ENCODE assay signal across 8 mouse cellular contexts in genomic region chr2:172477860-172478259, GRCm38 (mm10). TPM values are rescaled to one million over a fixed set of nuclear protein-coding genes. Genes with fewer than 3 reads are reported as not detected.
DNase-seq lines count a peak whose midpoint lies in the region; ATAC-seq and TF ChIP-seq lines count a peak whose summit lies in the region.

No protein-coding gene starts in this region.

- TF ChIP-seq CTCF in spleen, adult 2 months (IDR thresholded peaks at IDR 0.05; ENCODE audit: extremely low read depth, insufficient read depth, insufficient read length, insufficient replicate concordance), result peak; percentile 30; the same call in 1 of the 2 replicates

- peak; percentile 63; the same call in 1 of the 2 replicates for ATAC-seq in erythroblast, adult 5-6 weeks (replicated peaks; ENCODE audit: low FRiP score, poor library complexity, severe bottlenecking)
- ATAC-seq in hindbrain, embryonic 16.5 days, result peak; percentile 48
- peak; percentile 25; the same call in 1 of the 2 replicates for ATAC-seq in neural tube, embryonic 13.5 days (ENCODE audit: low read depth)

- no peaks in the 10 kb centered on the region for H3K9me3 ChIP-seq in hindbrain, embryonic 16.5 days (ENCODE audit: control insufficient read depth, low read length)
- H3K9me3 ChIP-seq in neural tube, embryonic 13.5 days, result no peaks in the 10 kb centered on the region

- intact Hi-C loops in gastrocnemius, postnatal 36 days (cut with DNase I), result loop anchor here (10.0 kb wide), 1 partner anchor 297 kb away; no protein-coding TSS in a partner anchor

- no peak overlapping the region for H3K4me2 ChIP-seq in hindbrain, embryonic 16.5 days (ENCODE audit: low read length)
- no peak overlapping the region for H3K4me2 ChIP-seq in neural tube, embryonic 13.5 days

- no peak overlapping the region for H3K27ac ChIP-seq in spleen, adult 2 months (ENCODE audit: insufficient read depth, low read length)
- no peak overlapping the region for H3K27ac ChIP-seq in hindbrain, embryonic 16.5 days (ENCODE audit: low read depth, low read length)
- H3K27ac ChIP-seq in neural tube, embryonic 13.5 days (replicated peaks), result no peak overlapping the region

- no peak overlapping the region for H3K9ac ChIP-seq in hindbrain, embryonic 16.5 days (ENCODE audit: low read depth, low read length)
- H3K9ac ChIP-seq in neural tube, embryonic 13.5 days, result no peak overlapping the region

- H3K4me1 ChIP-seq in spleen, adult 2 months (ENCODE audit: control insufficient read depth, insufficient read depth, insufficient read length), result no peaks in the 10 kb centered on the region
- no peaks in the 10 kb centered on the region for H3K4me1 ChIP-seq in hindbrain, embryonic 16.5 days (ENCODE audit: control insufficient read depth, insufficient read depth, low read depth, low read length)
- H3K4me1 ChIP-seq in neural tube, embryonic 13.5 days (replicated peaks), result peaks cover 9% of the 10 kb centered on the region; the same call in 1 of the 2 replicates

- TF ChIP-seq POLR2A in spleen, adult 2 months (IDR thresholded peaks at IDR 0.05; ENCODE audit: low read depth, low read length), result no peak

- H3K27me3 ChIP-seq in spleen, adult 2 months (ENCODE audit: control insufficient read depth, insufficient read depth, low read length), result no peaks in the 10 kb centered on the region
- peaks cover 2% of the 10 kb centered on the region; the same call in 1 of the 2 replicates for H3K27me3 ChIP-seq in hindbrain, embryonic 16.5 days (replicated peaks; ENCODE audit: control insufficient read depth, insufficient read depth, low read length)
- H3K27me3 ChIP-seq in neural tube, embryonic 13.5 days, result no peaks in the 10 kb centered on the region; the same call in 1 of the 2 replicates

- H3K36me3 ChIP-seq in spleen, adult 2 months (ENCODE audit: control insufficient read depth, insufficient read depth, low read length), result no peaks in the 10 kb centered on the region
- H3K36me3 ChIP-seq in hindbrain, embryonic 16.5 days (ENCODE audit: control insufficient read depth, insufficient read depth, low read length), result no peaks in the 10 kb centered on the region
- no peaks in the 10 kb centered on the region for H3K36me3 ChIP-seq in neural tube, embryonic 13.5 days

- DNase-seq in spleen, adult 2 months (ENCODE audit: low read depth in 1 of 2, low spot score in 2 of 2), result peak; percentile 3 to 13
- no peak for DNase-seq in spleen, adult 12 weeks (ENCODE audit: low spot score)
- peak; percentile 86 for DNase-seq in ZHBTc4 (ENCODE audit: low read depth, low spot score)
- DNase-seq in lung, adult 18-20 months, result peak; percentile 14 to 25
- DNase-seq in gastrocnemius, postnatal 36 days, result no peak

- WGBS in spleen, adult 2 months, result 7% methylated on average over 2 of the region's 2 CpGs
- 2% methylated on average over 2 of the region's 2 CpGs for WGBS in hindbrain, embryonic 16.5 days
- 0% methylated on average over 2 of the region's 2 CpGs for WGBS in neural tube, embryonic 13.5 days

- no peak overlapping the region for H3K4me3 ChIP-seq in spleen, adult 2 months (ENCODE audit: extremely low read depth, insufficient read depth, insufficient read length)
- no peak overlapping the region for H3K4me3 ChIP-seq in hindbrain, embryonic 16.5 days (ENCODE audit: low read length)
- no peak overlapping the region for H3K4me3 ChIP-seq in neural tube, embryonic 13.5 days

RNA-seq across cellular contexts. Expression of gene Fam209, which starts 5.5 kb away (rescaled TPM):
- polyA plus RNA-seq in spleen, adult 2 months (2012; rRNA removed), result 0.21 TPM in 1 of 2 replicates, not detected in the other
- not detected in 2 replicates for total RNA-seq in erythroblast, adult 5-6 weeks (2015; ENCODE audit: low replicate concordance)
- not detected in 2 replicates for total RNA-seq in erythroblast, adult 5-6 weeks (2017; ENCODE audit: low replicate concordance)
- 0.24 and 0.31 TPM in 2 replicates for polyA plus RNA-seq in hindbrain, embryonic 16.5 days (2015; fragmentation: Nextera tagmentation; extraction: Ambion mirVana)
- polyA plus RNA-seq in neural tube, embryonic 13.5 days (2015; fragmentation: Nextera tagmentation; extraction: Ambion mirVana), result 0.49 TPM in 1 of 2 replicates, not detected in the other
- total RNA-seq in gastrocnemius, postnatal 36 days (2021), result under 1 TPM in 1 of 2 experiments, not detected in 1; 0.52 TPM

RNA-seq across cellular contexts. Expression of gene Gcnt7, which starts 19.5 kb away (rescaled TPM):
- not detected in 2 replicates for polyA plus RNA-seq in spleen, adult 2 months (2012; rRNA removed)
- total RNA-seq in erythroblast, adult 5-6 weeks (2015; ENCODE audit: low replicate concordance), result not detected in 2 replicates
- 1.1 TPM in 1 of 2 replicates, not detected in the other for total RNA-seq in erythroblast, adult 5-6 weeks (2017; ENCODE audit: low replicate concordance)
- polyA plus RNA-seq in hindbrain, embryonic 16.5 days (2015; fragmentation: Nextera tagmentation; extraction: Ambion mirVana), result 0.96 and 1.4 TPM in 2 replicates
- 0.61 and 1.1 TPM in 2 replicates for polyA plus RNA-seq in neural tube, embryonic 13.5 days (2015; fragmentation: Nextera tagmentation; extraction: Ambion mirVana)
- not detected for total RNA-seq in gastrocnemius, postnatal 36 days (2021)

RNA-seq across cellular contexts. Expression of gene Rtf2, which starts 37.5 kb away (rescaled TPM):
- 30.9 and 35.0 TPM in 2 replicates for polyA plus RNA-seq in spleen, adult 2 months (2012; rRNA removed)
- total RNA-seq in erythroblast, adult 5-6 weeks (2015; ENCODE audit: low replicate concordance), result 18.3 and 24.7 TPM in 2 replicates
- total RNA-seq in erythroblast, adult 5-6 weeks (2017; ENCODE audit: low replicate concordance), result 59.5 and 80.9 TPM in 2 replicates
- 95.1 and 96.1 TPM in 2 replicates for polyA plus RNA-seq in hindbrain, embryonic 16.5 days (2015; fragmentation: Nextera tagmentation; extraction: Ambion mirVana)
- polyA plus RNA-seq in neural tube, embryonic 13.5 days (2015; fragmentation: Nextera tagmentation; extraction: Ambion mirVana), result 103 and 105 TPM in 2 replicates
- 10 to 100 TPM; 27.0 to 27.6 TPM for total RNA-seq in gastrocnemius, postnatal 36 days (2021)

Comparison
In these comparisons a context has a peak if more than half of its experiments do, and no peak if none do; other contexts are left out.
1. DNase-seq: peak in spleen, adult 2 months (2 of 2), ZHBTc4 (single experiment) and lung, adult 18-20 months (2 of 2); none in spleen, adult 12 weeks (single experiment) and gastrocnemius, postnatal 36 days (0 of 2).
2. Peak in every context shown above with its lines, with median percentiles within 50 percentile points of each other: ATAC-seq.